Mouse (Mus musculus): Measurements from ENCODE around the gene Jkamp. TPM values are rescaled to one million over a fixed set of nuclear protein-coding genes. Genes with fewer than 3 reads are reported as not detected.

The Jkamp gene
- 5.0 and 5.2 TPM in 2 replicates for polyA plus RNA-seq (2012; ENCODE audit: low replicate concordance)

DNA sequence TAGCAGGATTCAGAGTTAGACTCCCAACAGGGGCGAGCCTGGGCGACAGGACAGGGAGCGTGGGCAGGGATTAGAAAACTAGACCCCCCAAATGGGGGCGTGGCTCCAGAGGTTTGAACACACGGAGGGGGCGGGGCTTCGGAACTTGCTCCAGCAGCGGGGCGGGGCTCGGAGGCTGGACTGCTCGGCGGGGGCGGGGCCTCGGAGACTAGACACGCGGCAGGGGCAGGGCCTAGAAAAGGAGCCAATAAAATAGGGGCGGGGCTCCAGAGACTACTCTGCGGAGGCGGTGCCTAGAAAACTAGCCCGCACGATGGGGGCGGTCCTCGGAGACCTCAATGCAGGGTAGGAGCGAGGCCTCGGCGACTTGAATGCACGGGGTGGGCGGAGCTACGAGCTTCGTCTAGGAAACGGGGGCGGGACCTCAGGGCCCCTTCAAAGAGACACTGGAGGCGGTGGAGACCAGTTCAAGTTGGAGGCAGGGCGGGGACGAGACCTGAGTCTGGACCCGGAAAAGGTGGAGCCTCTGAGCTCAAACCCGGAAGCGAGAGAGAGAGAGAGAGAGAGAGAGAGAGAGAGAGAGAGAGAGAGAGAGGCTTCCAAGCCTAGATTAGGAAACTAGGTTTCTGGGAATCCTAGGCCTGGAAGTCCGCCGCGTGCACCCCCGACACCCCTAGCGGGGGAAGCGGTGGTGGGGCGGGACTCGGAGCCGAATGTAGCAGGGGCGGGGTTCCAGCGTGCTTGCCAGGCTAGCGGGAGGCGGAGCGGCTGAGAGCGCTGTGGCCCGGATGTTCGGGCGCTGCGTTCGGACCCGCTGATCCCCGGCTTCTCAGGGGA, at the start of gene Jkamp, which contains the start of gene L3hypdh:
Jkamp (plus strand) TSS at position 261 of the 837 bp plus-strand sequence.
L3hypdh (minus strand) TSS at position 111 of the 837 bp plus-strand sequence.

DNA sequence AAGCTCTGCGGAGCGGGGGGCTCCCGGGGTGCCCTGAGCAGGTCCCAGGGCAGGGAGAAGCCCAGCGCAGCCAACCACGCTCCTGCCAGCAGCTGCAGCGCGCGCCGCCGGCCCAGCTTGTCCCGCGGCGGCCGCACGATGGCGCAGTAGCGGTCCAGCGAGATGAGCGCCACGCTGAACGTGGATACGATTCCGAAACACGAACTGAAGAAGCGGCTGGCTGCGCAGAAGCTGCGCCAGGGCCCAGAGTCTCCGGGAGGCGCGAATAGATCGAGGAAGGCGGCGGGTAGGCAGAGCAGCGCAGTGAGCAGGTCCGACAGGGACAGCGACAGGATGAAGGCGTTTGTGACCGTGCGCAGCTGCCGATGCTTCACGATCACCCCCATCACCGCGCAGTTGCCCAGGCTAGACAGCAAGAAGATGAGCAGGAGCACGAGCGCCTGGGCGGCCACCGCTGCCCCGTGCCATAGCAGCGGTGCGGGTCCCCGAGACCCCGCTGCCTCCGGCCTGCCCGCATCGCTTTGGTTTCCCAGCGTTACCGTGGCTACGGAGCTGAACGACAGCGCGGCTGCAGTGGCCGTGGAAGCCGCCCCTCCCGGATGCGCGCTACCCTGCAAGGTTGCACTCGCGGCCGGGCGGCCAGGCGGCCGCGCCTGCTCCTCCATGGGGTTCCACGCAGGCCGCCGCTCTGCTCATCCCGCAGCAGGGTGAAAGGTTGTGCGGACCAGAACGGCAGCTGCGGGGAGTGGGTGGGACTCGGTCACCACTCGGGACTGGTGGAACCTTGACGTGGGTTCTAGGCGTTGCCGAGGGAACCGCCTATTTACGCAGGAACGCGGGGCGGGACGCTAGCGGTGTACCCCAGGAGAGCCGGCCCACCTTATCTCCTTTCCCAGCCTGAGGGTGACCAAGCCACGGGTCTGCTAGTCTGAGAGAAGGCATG, 14.8 kb upstream of the Jkamp start, which contains the start of gene Gpr135:
Gpr135 (minus strand) TSS at position 799 of the 943 bp plus-strand sequence.

Other genes with a start within 250 kb of the Jkamp start
- gene Gpr135, start 14.5 kb upstream of the Jkamp start, polyA plus RNA-seq (2012; ENCODE audit: low replicate concordance), result 0.12 TPM in 1 of 2 replicates, not detected in the other
- 0.09 TPM in 1 of 2 replicates, not detected in the other for gene L3hypdh, start 150 bp upstream of the Jkamp start, polyA plus RNA-seq (2012; ENCODE audit: low replicate concordance)
- not detected in 2 replicates for gene Ccdc175, start 99.4 kb downstream of the Jkamp start, polyA plus RNA-seq (2012; ENCODE audit: low replicate concordance)